Mouse (Mus musculus) cerebellum, adult 2 months (tissue): Measurements from ENCODE around the gene Gm281.

Experiments used
- CTCF ChIP-seq: fragments of 200-500 bp; IDR thresholded peaks from 2 replicates; pipeline ENCODE4 v1.5.1; 2011; ENCODE audit warnings: low read depth, mild to moderate bottlenecking, control low read depth, low read length, moderate library complexity, borderline replicate concordance; ENCODE audit not compliant: insufficient read depth
- POLR2A ChIP-seq: fragments of 200-500 bp; IDR thresholded peaks from 2 replicates; pipeline ENCODE4 v1.6.1; 2011; ENCODE audit warnings: low read length, control low read depth, borderline replicate concordance; ENCODE audit not compliant: insufficient read depth

- peak; percentile 36; the same call in 1 of the 2 replicates for TF ChIP-seq CTCF
- TF ChIP-seq POLR2A: no peak
These were observed 36.1 kb upstream of the Gm281 start for GRCm38 (mm10) chr14:13950401-13950800.
